ENCODE assay signal across 18 mouse cellular contexts in genomic region chr9:121968258-121968657, GRCm38 (mm10). TPM values are rescaled to one million over a fixed set of nuclear protein-coding genes. Genes with fewer than 3 reads are reported as not detected.
A peak's percentile ranks its signal among the peaks of the same experiment; 100 is the strongest.
DNase-seq lines count a peak whose midpoint lies in the region; ATAC-seq lines count a peak whose summit lies in the region.
"Had no signal": no experiment of that assay in that cellular context is flagged by ENCODE, and none has a peak within 500 bp of the region (broad histone marks: within the 10 kb centered on the region; RNA-seq: fewer than 3 reads in every experiment).

No protein-coding gene starts in this region.

- H3K36me3 ChIP-seq in intestine, embryonic 16.5 days (ENCODE audit: control insufficient read depth, insufficient read depth, low read length) = no peaks in the 10 kb centered on the region
- no peaks in the 10 kb centered on the region for H3K36me3 ChIP-seq in intestine, embryonic 15.5 days
- no peaks in the 10 kb centered on the region for H3K36me3 ChIP-seq in lung, embryonic 16.5 days (ENCODE audit: control insufficient read depth, insufficient read depth, low read length)
- H3K36me3 ChIP-seq: forebrain, embryonic 12.5 days; midbrain, embryonic 10.5 days; neural tube, embryonic 12.5 days had no signal

- H3K9ac ChIP-seq in intestine, embryonic 16.5 days (ENCODE audit: low read depth, low read length) = no peak overlapping the region
- no peak overlapping the region for H3K9ac ChIP-seq in intestine, embryonic 15.5 days
- no peak overlapping the region for H3K9ac ChIP-seq in lung, embryonic 16.5 days (ENCODE audit: low read length)
- H3K9ac ChIP-seq: forebrain, embryonic 12.5 days; neural tube, embryonic 12.5 days had no signal

- H3K4me1 ChIP-seq in intestine, embryonic 16.5 days (ENCODE audit: control insufficient read depth, insufficient read depth, low read length) = no peaks in the 10 kb centered on the region
- H3K4me1 ChIP-seq in intestine, embryonic 15.5 days (replicated peaks) = no peaks in the 10 kb centered on the region
- H3K4me1 ChIP-seq in lung, embryonic 16.5 days (replicated peaks; ENCODE audit: control insufficient read depth, insufficient read depth, low read length) = peaks cover 5% of the 10 kb centered on the region
- H3K4me1 ChIP-seq: forebrain, embryonic 12.5 days; midbrain, embryonic 10.5 days; neural tube, embryonic 12.5 days had no signal

- 75% methylated on average over 5 of the region's 5 CpGs for WGBS in intestine, embryonic 16.5 days
- 78% methylated on average over 5 of the region's 5 CpGs for WGBS in intestine, embryonic 15.5 days
- 28% methylated on average over 5 of the region's 5 CpGs for WGBS in lung, embryonic 16.5 days

- peak; percentile 60 for DNase-seq in ovary, postnatal 36 days (ENCODE audit: low spot score)
- no peak for DNase-seq in ovary, postnatal 10 days (ENCODE audit: low spot score)
- no peak for DNase-seq in embryo, embryonic 9.5 days (ENCODE audit: extremely low spot score)
- DNase-seq: cerebellum, adult 8-10 months; embryo, embryonic 11 days; gastrocnemius, postnatal 25 days; heart, postnatal 14 days; thymus, postnatal 25 days had no signal

- no peaks in the 10 kb centered on the region for H3K27me3 ChIP-seq in intestine, embryonic 16.5 days (replicated peaks; ENCODE audit: control insufficient read depth, insufficient read depth, low read length)
- no peaks in the 10 kb centered on the region for H3K27me3 ChIP-seq in intestine, embryonic 15.5 days (replicated peaks)
- no peaks in the 10 kb centered on the region for H3K27me3 ChIP-seq in lung, embryonic 16.5 days (ENCODE audit: control insufficient read depth, insufficient read depth, low read depth, low read length)
- H3K27me3 ChIP-seq: forebrain, embryonic 12.5 days; neural tube, embryonic 12.5 days had no signal

- no peak overlapping the region for H3K4me2 ChIP-seq in intestine, embryonic 16.5 days (ENCODE audit: low read depth, low read length)
- H3K4me2 ChIP-seq in intestine, embryonic 15.5 days (replicated peaks) = no peak overlapping the region
- no peak overlapping the region for H3K4me2 ChIP-seq in lung, embryonic 16.5 days (ENCODE audit: low read depth, low read length)
- H3K4me2 ChIP-seq: forebrain, embryonic 12.5 days; neural tube, embryonic 12.5 days had no signal

- ATAC-seq in intestine, embryonic 16.5 days = 0 out of 2 replicates have a peak, but pooled peaks have one; percentile 36
- ATAC-seq in intestine, embryonic 15.5 days = no peak
- ATAC-seq in lung, embryonic 16.5 days (ENCODE audit: low read depth) = peak; percentile 87
- ATAC-seq in monocyte, adult 5-6 weeks (replicated peaks; ENCODE audit: insufficient number of reproducible peaks, low FRiP score, low TSS enrichment, poor library complexity, severe bottlenecking) = no peak

- H3K4me3 ChIP-seq in intestine, embryonic 16.5 days (ENCODE audit: low read length) = no peak overlapping the region
- H3K4me3 ChIP-seq in intestine, embryonic 15.5 days (replicated peaks) = no peak overlapping the region
- no peak overlapping the region for H3K4me3 ChIP-seq in lung, embryonic 16.5 days (ENCODE audit: low read length)
- H3K4me3 ChIP-seq: forebrain, embryonic 12.5 days; midbrain, embryonic 10.5 days; neural tube, embryonic 12.5 days had no signal

- H3K9me3 ChIP-seq in intestine, embryonic 16.5 days (ENCODE audit: control insufficient read depth, low read length) = no peaks in the 10 kb centered on the region
- no peaks in the 10 kb centered on the region for H3K9me3 ChIP-seq in intestine, embryonic 15.5 days
- H3K9me3 ChIP-seq in lung, embryonic 16.5 days (ENCODE audit: control insufficient read depth, low read length) = no peaks in the 10 kb centered on the region
- H3K9me3 ChIP-seq: forebrain, embryonic 12.5 days; midbrain, embryonic 10.5 days; neural tube, embryonic 12.5 days had no signal

- H3K27ac ChIP-seq in intestine, embryonic 16.5 days (ENCODE audit: low read length) = no peak overlapping the region
- no peak overlapping the region for H3K27ac ChIP-seq in intestine, embryonic 15.5 days
- no peak overlapping the region; the same call in 1 of the 2 replicates for H3K27ac ChIP-seq in lung, embryonic 16.5 days (ENCODE audit: low read length)
- H3K27ac ChIP-seq: forebrain, embryonic 12.5 days; midbrain, embryonic 10.5 days; neural tube, embryonic 12.5 days had no signal

RNA-seq across cellular contexts. Expression of gene Fam198a, which starts 17.5 kb away (rescaled TPM):
- 2.7 and 3.5 TPM in 2 replicates for polyA plus RNA-seq in intestine, embryonic 16.5 days (2015; fragmentation: Nextera tagmentation; extraction: Ambion mirVana)
- 3.1 and 4.6 TPM in 2 replicates for polyA plus RNA-seq in intestine, embryonic 15.5 days (2015; fragmentation: Nextera tagmentation; extraction: Ambion mirVana)
- polyA plus RNA-seq in lung, embryonic 16.5 days (2015; fragmentation: Nextera tagmentation; extraction: Ambion mirVana) = 2.4 and 2.7 TPM in 2 replicates
- total RNA-seq in monocyte, adult 5-6 weeks (2017) = not detected in 3 replicates

RNA-seq across cellular contexts. Expression of gene Pomgnt2, which starts 28.7 kb away (rescaled TPM):
- 14.4 and 15.9 TPM in 2 replicates for polyA plus RNA-seq in intestine, embryonic 16.5 days (2015; fragmentation: Nextera tagmentation; extraction: Ambion mirVana)
- polyA plus RNA-seq in intestine, embryonic 15.5 days (2015; fragmentation: Nextera tagmentation; extraction: Ambion mirVana) = 12.9 and 15.9 TPM in 2 replicates
- 11.5 and 12.1 TPM in 2 replicates for polyA plus RNA-seq in lung, embryonic 16.5 days (2015; fragmentation: Nextera tagmentation; extraction: Ambion mirVana)
- not detected in 3 replicates for total RNA-seq in monocyte, adult 5-6 weeks (2017)
- total RNA-seq: CH12.LX had no signal

RNA-seq across cellular contexts. Expression of gene Cyp8b1, which starts 52.2 kb away (rescaled TPM):
- polyA plus RNA-seq in intestine, embryonic 16.5 days (2015; fragmentation: Nextera tagmentation; extraction: Ambion mirVana) = not detected in 2 replicates
- not detected in 2 replicates for polyA plus RNA-seq in intestine, embryonic 15.5 days (2015; fragmentation: Nextera tagmentation; extraction: Ambion mirVana)
- 0.28 TPM in 1 of 2 replicates, not detected in the other for polyA plus RNA-seq in lung, embryonic 16.5 days (2015; fragmentation: Nextera tagmentation; extraction: Ambion mirVana)
- not detected in 3 replicates for total RNA-seq in monocyte, adult 5-6 weeks (2017)
- total RNA-seq: CH12.LX; gastrocnemius, postnatal 25 days had no signal
- polyA plus RNA-seq: forebrain, embryonic 12.5 days; intestine, embryonic 14.5 days; limb, embryonic 14.5 days; midbrain, embryonic 10.5 days; neural tube, embryonic 12.5 days had no signal

Comparison
In these comparisons a context has a peak if more than half of its experiments do, and no peak if none do; other contexts are left out.
1. ATAC-seq: peak in intestine, embryonic 16.5 days (single experiment) and lung, embryonic 16.5 days (single experiment); none in intestine, embryonic 15.5 days (single experiment) and monocyte, adult 5-6 weeks (single experiment).